Mouse (Mus musculus) Patski (cell line): ENCODE measurements around the gene Aknad1. TPM values are rescaled to one million over a fixed set of nuclear protein-coding genes. Genes with fewer than 3 reads are reported as not detected.

Experiments
- ATAC-seq: fragments of 100-300 bp; one replicate; pipeline ENCODE4 v1.8.0; 2021
- CTCF ChIA-PET: fragments of 350-600 bp; sonication (Branson Sonifier 250); formaldehyde crosslinking; loops from one replicate; lab custom pipeline; 2022; ENCODE audit warnings: inconsistent platforms; lab: Charles Lee
- POLR2A ChIA-PET: fragments of 350-600 bp; sonication (Branson Sonifier 250); formaldehyde crosslinking; loops from one replicate; lab custom pipeline; 2022; ENCODE audit warnings: antibody characterized with exemption, inconsistent platforms; lab: Charles Lee
- DNase-seq: peaks from one replicate; pipeline ENCODE4 v3.0.0-alpha.2; 2011; ENCODE audit warnings: low read depth, low spot score
- H3K27me3 ChIP-seq: fragments of 371-371 bp; one replicate; pipeline ENCODE4 v1.5.1; 2021
- CTCF ChIP-seq: fragments of 100-300 bp; IDR thresholded peaks from one replicate; pipeline ENCODE4 v1.5.1; 2021
- in situ Hi-C: fragments of 300-500 bp; cut with MboI; formaldehyde crosslinking; loops from 3 replicates; pipeline ENCODE4 v1.11.1; 2018; ENCODE audit warnings: low pct_unique_long_range_greater_than_20kb, mixed read lengths
- polyA plus RNA-seq: library from polyadenylated mRNA; unstranded; gene quantifications from one replicate; pipeline ENCODE4 v1.2.3, GENCODE M21; 2021

Gene Aknad1
- polyA plus RNA-seq, 1 experiment from 2014 or later, result not detected

GRCm38 (mm10) chr3:108717896-108718502 lies 21.5 kb upstream of the Aknad1 start:
- no peak for ATAC-seq
- no peak for TF ChIP-seq CTCF
- CTCF ChIA-PET, result no interaction called here
- no peak for DNase-seq
- in situ Hi-C loops, result no loop called here
- no peaks in the 10 kb centered on the region for H3K27me3 ChIP-seq
- POLR2A ChIA-PET, result no interaction called here

DNA sequence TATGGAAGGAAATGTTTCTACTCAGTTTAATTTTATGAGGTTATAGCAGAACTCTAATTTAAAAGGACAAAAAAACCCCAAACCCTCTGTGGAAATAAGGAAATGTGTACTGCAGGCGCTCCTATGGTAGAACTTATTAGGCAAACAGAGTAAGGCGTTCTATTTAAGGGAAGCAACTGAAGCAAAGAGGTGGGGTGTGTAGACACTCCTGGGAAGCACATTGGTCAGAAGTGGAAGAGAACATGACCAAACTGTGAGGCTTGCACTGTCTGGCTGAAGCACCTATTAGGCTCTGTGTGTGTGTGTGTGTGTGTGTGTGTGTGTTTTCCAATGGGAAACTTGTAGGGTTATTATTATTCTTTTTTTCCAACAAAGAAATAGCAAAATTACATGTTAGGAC lies 20.1 kb upstream of the Aknad1 start:
- ATAC-seq (no peak), DNase-seq (no peak)
- TF ChIP-seq CTCF, result no peak
- POLR2A ChIA-PET, result no interaction called here
- in situ Hi-C loops, result no loop called here
- CTCF ChIA-PET, result interaction anchor here (1.5 kb wide), 1 partner anchor 19 kb away, joined by 6 read pairs; no protein-coding TSS in a partner anchor
- no peaks in the 10 kb centered on the region for H3K27me3 ChIP-seq

DNA sequence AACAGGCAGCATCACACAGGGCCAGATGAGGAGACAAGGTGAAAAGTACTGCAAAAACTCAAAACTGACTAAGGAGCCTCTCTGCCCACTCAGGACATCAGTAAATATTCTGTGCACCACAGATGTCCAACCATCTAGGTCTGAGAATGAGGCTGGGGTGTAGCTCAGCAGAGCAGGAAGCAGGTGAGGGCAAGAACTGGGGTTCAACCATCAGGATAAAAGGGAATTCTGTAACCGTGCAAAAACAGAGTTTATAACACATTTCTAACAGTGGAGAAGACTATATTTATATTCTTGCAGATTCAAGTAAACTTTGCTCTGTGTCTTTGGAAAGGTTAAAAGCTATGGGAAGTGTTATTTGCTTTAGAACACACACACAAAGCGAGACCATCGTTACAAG lies 19.7 kb upstream of the Aknad1 start:
- ChIA-PET POLR2A (no interaction called here), CTCF (interaction anchor here (1.2 to 2.1 kb wide), 4 partner anchors 19 to 90 kb away, joined by 4 to 6 read pairs (median 6); no protein-coding TSS in a partner anchor)
- ATAC-seq (no peak), DNase-seq (no peak)
- in situ Hi-C loops, result no loop called here
- no peaks in the 10 kb centered on the region for H3K27me3 ChIP-seq
- TF ChIP-seq CTCF, result no peak

DNA sequence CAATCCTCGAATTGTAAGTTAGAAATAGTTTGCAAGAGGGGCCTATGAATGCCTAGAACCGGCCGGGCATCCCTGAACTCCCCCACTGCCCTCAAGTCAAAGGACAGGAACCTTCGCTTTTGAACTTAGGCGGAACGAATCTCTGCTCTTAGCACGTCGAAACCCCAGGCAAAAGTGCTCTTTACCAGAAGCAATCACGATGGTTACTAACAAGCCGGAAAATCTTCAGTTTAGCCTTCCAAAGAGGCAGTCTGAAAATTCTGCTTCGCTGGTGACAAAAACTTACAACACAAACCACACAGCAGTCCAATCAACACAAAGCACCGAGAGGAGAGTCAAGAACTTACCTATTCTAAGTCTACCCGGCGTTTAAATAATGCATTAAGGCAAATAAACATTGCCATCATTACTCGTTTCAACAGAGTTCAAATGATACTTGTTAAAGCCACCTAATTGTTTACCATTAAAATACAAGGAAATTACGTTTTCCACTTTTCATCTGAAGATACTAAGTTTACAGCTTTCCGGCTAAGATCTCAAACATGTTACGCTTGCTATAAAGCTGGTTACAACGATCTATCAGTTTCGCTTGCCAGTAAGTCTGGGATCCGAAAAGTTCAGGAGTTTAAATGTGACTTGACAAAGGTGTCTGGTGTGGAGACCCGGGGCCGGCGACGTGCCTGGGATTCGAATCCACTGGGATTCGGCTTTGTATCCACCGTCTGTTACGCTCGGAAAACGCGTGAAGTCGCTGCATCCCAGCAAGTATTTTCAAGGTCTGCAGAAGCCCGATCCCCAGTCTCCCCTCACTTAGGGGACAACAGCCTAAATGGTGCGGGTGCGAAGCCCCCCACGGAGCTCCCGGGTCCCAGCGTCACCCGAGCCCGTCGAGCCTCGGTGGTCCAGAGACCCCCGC lies 18.1 kb upstream of the Aknad1 start:
- in situ Hi-C loops, result no loop called here
- ChIA-PET POLR2A (interaction anchor here (1.0 to 1.2 kb wide), 3 partner anchors 12 to 34 kb away, joined by 3 to 4 read pairs (median 3); no protein-coding TSS in a partner anchor), CTCF (interaction anchor here (1.0 to 3.6 kb wide), 14 partner anchors 8 to 119 kb away, joined by 3 to 16 read pairs (median 4); partner anchors contain the start of gene Stxbp3)
- H3K27me3 ChIP-seq, result no peaks in the 10 kb centered on the region
- peak; percentile 67 for TF ChIP-seq CTCF
- DNase-seq (no peak), ATAC-seq (peak; percentile 28)

DNA sequence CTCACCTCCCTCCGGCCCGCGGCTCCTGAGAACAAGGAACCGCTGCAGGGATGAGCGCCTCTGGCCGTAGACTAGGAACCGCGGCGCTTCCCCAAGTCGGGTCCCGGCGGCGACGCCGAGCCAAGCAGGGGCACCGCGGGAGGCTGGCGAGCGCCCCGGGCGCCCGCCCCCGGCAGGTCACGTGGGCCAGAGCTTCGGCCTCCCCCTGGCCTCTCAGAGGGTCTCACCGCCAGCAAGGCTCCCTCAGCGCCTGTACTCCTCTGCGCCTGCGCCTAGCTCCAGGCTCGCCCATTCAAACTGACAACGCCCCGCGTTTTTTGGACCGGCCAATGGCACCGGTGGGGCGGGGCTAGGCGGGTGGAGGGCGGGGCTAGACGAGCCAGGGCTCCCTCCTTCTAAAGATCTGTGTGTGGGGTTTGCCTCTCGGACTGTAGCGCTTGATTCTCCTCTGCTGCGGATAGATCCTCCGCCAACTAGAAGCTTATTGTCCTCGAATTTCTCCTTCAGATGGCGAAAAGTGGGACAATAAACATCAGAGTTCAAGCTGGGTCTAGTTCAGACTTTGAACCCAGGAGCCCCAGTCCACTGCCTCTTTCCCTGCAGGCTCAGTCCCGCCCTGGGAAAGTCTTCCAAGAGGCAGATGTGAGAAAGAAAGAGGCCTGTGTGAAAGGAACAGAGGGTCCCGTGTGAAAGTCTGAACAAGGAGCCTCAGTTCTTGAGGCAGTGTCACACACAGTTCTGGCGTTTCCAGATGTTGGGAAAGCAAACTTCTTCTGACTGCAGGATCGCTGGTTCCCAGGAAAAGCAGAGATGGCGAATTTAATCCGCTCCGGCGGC lies 17.2 kb upstream of the Aknad1 start, which contains the start of gene Gpsm2:
TSS of gene Gpsm2 (minus strand) at position 274 of the 837 bp plus-strand sequence.
- ChIA-PET CTCF (interaction anchor here (1.0 to 3.6 kb wide), 13 partner anchors 8 to 118 kb away, joined by 3 to 16 read pairs (median 4); partner anchors contain the start of genes Aknad1 and Stxbp3), POLR2A (interaction anchor here (0.7 to 1.2 kb wide), 3 partner anchors 30 to 49 kb away, joined by 3 to 4 read pairs (median 3); no protein-coding TSS in a partner anchor)
- H3K27me3 ChIP-seq, result no peaks in the 10 kb centered on the region
- DNase-seq (peak; percentile 81), ATAC-seq (peak; percentile 95)
- in situ Hi-C loops, result no loop called here
- no peak for TF ChIP-seq CTCF

- in situ Hi-C loops, result no loop called here
- ATAC-seq (no peak), DNase-seq (no peak)
- POLR2A ChIA-PET, result interaction anchor here (1.0 kb wide), 1 partner anchor 13 kb away, joined by 4 read pairs; the partner anchor contains the start of gene Aknad1
- no peaks in the 10 kb centered on the region for H3K27me3 ChIP-seq
- CTCF ChIA-PET, result interaction anchor here (1.4 to 2.8 kb wide), 2 partner anchors 12 to 19 kb away, joined by 4 to 9 read pairs; partner anchors contain the start of gene Aknad1
- no peak for TF ChIP-seq CTCF
Observed at GRCm38 (mm10) chr3:108726413-108726812, 13.0 kb upstream of the Aknad1 start.

DNA sequence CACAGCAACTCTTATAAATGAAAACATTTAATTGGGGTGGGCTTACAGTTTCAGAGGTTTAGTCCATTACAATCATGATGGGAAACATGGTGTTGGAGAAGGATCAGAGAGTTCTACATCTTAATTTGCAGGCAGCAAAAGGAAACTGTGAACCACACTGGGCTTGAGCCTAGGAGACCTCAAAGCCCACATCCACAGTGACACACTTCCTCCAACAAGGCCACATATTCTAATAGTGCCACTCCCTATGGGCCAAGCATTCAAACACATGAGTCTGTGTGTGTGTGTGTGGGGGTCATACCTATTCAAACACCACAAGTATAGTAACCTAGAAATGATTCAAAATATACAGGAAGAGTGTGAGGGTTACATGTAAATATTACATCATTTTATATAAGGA lies 12.1 kb upstream of the Aknad1 start:
- no peak for TF ChIP-seq CTCF
- in situ Hi-C loops, result no loop called here
- DNase-seq, result no peak
- H3K27me3 ChIP-seq, result no peaks in the 10 kb centered on the region
- no peak for ATAC-seq
- POLR2A ChIA-PET, result interaction anchor here (1.0 kb wide), 1 partner anchor 12 kb away, joined by 4 read pairs; the partner anchor contains the start of gene Aknad1
- CTCF ChIA-PET, result interaction anchor here (1.2 to 2.8 kb wide), 2 partner anchors 11 to 16 kb away, joined by 3 to 9 read pairs; partner anchors contain the start of gene Aknad1

- TF ChIP-seq CTCF, result no peak
- DNase-seq (no peak), ATAC-seq (no peak)
- CTCF ChIA-PET, result interaction anchor here (1.2 to 2.8 kb wide), 2 partner anchors 11 to 17 kb away, joined by 3 to 9 read pairs; partner anchors contain the start of gene Aknad1
- H3K27me3 ChIP-seq, result no peaks in the 10 kb centered on the region
- POLR2A ChIA-PET, result no interaction called here
- in situ Hi-C loops, result no loop called here
Observed at GRCm38 (mm10) chr3:108727776-108728175, 11.7 kb upstream of the Aknad1 start.

DNA sequence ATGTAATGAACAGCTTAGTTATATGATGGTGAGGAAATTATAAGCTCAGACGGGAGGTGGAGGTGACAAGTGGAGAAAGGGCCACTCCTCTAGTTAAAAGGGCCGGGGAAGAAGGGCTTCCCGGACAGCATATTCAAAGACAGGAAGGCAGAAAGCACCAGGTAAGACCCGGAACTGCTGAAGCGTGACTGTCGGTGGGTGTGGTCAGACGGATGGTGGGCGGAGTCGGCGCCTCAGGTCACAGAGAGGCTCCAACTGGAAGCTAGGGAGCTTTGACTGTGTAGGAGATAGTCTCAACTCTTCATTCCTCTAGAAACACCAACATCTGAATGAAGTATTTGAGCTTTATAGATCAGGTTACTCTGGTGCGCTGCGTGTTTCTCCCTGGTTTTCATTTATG lies 9.1 kb upstream of the Aknad1 start:
- H3K27me3 ChIP-seq, result no peaks in the 10 kb centered on the region
- in situ Hi-C loops, result no loop called here
- no peak for TF ChIP-seq CTCF
- ChIA-PET POLR2A (no interaction called here), CTCF (interaction anchor here (0.9 to 1.8 kb wide), 4 partner anchors 8 to 40 kb away, joined by 3 to 6 read pairs (median 4); partner anchors contain the start of gene Gpsm2)
- no peak for DNase-seq
- no peak for ATAC-seq
